Mouse (Mus musculus) v-Abl transformed pro-B cells (cell line): ENCODE measurements around the gene Dnah7b.
"Not testable (repeated sequence)": the region's sequence is repeated elsewhere in the genome, so short reads cannot be mapped to it uniquely, and the experiment has no call there.

Source experiments
- in situ Hi-C, 2 experiments: fragments of 400-800 bp; cut with MboI; formaldehyde crosslinking; loops; one replicate each; pipeline ENCODE4 v1.15.1; 2025; ENCODE audit not compliant: unreplicated experiment in 2 of 2

Dnah7b gene

DNA sequence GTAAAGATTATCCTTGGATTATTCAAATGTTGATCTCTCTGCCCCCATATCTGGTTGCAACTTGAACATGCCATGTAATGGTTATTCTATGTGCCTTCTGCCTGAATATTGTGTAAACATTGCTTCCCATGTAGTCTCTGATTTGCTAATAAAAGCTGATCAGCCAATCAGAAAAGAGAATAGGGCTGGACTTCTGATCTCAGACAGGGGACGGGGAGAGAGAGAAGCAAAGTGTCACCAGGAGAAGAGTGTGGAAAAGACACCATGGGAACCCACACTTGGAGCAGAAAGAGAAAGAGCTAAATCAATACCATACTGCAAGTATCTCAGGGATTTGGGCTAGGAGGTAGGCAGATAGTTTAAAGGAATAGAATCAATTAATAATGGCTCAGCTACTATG, at the start of gene Dnah7b:
Gene Dnah7b (plus strand): TSS at position 301 of the 400 bp plus-strand sequence.
- in situ Hi-C loops: no loop called here

DNA sequence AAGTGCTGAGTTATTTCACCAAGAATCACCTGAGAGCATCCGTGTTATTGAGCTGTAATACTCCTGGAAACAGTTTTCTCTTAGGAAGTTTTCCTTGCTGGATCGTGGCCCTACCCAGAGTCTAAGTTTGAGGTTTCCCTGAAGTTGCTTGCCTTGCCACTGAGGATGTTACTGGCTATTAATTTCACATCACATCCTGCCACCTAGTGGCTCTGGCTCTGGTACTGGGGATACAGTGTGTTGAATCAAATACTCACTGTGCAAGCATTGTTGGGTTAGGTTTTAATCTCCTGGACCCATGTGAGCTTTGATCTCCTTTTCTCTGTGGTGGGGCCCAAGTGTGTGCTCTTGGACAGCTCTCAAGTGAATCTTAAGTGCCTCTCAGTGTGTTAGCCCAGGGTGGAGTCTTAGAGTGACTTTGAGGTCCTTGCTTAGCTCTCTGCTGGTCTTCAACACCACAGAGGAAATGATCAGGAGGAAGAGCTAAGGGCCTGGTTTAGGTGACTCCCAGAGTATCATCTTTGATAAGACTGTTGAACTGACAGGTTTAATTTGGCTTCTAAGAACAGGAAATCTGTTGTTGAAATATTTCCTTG, 47.6 kb upstream of the Dnah7b start:
- in situ Hi-C loops: loop anchor here in 1 of 2 experiments (25.0 kb wide), 2 partner anchors 581 to 1281 kb away; no protein-coding TSS in a partner anchor

GRCm38 (mm10) chr1:46022262-46022661, 43.9 kb upstream of the Dnah7b start:
- in situ Hi-C loops: loop anchor here in 1 of 2 experiments (5.0 to 25.0 kb wide), 3 partner anchors 195 to 1285 kb away; no protein-coding TSS in a partner anchor

DNA sequence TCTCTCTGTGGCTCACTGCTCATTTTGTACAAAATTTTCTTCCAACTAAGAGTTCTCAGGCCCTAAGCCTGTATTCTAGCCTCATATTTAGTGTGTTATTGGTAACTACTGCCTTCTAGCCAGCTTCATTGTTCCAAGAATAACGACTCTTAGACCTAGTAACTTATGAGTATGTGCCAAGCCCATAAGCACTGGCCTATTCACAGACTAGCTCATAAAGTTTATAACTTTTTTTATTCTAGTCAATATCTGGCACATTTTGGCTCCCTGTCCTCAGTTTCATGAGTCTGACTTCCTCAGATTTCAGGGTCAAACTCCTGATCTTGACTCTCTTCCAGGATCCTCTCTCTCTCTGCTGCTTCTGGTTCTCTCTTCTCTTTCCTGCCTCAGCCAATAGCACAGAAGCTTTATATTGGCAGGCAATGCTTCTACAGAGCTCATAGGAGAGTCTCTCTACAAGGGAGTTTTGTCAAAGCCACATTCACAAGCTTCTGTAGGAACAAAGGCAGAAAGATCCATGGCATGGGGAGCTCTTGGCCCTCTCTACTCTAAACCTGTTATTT, 34.0 kb upstream of the Dnah7b start:
- in situ Hi-C loops: no loop called here

- in situ Hi-C loops: no loop called here
Observed at GRCm38 (mm10) chr1:46048188-46048587, 17.9 kb upstream of the Dnah7b start.

DNA sequence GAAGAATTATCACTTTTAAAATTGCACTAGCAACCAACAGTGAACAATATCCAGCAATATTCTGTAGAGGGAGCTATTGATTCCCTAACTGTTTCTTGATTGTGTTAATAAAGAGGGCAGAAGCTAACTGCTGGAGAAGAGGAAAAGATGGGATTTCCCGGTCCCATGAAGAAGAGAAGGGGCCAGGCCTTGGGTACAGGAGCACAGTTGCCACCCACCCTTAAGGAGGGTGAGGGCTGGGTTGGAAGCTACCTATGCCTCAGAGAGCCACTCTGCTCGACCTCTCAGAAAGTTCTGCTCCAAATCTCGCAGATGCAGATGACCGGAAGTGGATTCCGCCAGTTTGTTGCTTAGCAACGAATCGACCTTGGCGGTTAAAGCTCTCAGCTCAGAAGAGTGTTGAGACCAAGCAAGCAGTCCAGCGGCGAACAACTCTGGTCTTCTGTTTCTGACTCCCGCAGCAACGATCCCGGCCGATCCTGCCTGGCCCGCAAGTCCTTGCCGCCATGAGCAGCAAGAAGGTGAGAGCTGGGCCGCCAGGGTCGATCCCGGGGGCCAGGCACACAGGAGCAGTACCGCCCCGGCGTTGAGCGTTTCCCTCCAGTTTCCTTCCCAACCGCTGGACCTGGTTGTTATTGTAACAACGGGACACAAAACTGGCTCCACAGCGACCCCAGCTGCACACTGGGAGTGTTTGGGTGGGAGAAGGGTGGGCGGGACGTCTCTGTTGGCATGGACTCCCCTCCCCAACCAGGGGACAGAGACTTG, 553 bp downstream of the Dnah7b start:
- in situ Hi-C loops: no loop called here

DNA sequence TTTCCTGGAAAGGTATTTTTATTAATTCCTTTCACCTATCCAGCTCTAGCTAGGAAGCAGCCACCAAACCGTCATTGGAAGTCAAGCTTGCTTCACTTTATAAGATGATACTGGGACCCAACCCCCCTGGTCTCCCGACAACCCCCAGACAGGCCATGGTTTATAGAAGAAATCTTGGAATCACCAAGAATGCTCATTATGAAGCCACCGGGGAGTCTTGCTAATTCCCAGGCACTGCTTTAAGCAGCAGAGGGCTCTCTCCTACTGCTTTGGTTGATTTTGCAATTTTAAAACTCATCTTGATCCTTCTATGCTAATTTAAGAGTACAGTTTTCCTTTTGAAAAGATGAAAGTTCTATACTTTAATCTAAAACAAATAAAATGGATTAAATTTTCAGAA, 2.7 kb downstream of the Dnah7b start:
- in situ Hi-C loops: not testable (repeated sequence)

DNA sequence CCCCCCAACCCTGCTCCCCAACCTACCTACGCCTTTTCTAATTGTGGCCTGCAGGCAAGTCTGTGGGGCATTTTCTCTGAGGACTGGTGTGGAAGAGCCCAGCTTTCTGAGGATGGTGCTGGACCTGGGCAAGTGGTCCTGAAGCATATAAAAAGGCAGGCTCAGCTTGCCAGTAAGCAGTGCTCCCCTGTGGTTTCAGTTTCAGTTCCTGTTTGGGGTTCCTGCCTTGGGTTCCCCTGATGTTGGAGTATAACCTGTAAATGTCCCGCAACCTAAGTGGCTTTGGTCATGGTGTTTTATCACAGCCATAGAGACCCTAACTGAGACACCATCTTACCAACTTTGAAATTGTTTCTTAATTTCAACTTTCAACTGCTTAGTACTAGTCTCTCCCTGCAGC, 11.8 kb downstream of the Dnah7b start:
- in situ Hi-C loops: no loop called here

- in situ Hi-C loops: no loop called here
Observed at GRCm38 (mm10) chr1:46100484-46100883, 34.4 kb downstream of the Dnah7b start.

GRCm38 (mm10) chr1:46112606-46113005, 46.5 kb downstream of the Dnah7b start:
- in situ Hi-C loops: not testable (repeated sequence)

- in situ Hi-C loops: not testable (repeated sequence)
Observed at GRCm38 (mm10) chr1:46117179-46117578, 51.1 kb downstream of the Dnah7b start.

DNA sequence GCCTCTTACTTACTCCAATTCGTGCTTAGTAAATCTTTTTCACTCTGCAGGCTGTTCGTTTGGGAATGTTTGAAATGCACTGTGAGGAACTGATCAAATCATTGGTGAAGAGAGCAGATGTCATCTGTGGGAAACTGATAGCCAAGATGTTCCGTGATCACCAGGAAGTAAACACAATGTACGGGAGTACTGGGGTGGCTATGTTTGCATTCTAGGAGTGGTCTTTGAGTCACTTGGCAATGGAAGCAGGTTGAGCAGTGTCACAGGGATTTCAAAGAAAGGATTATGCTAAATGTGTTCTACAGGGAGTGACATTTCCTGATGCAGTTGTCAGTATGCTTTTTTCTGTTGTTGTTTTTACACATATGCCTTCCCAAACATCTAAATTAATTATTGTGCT, 61.9 kb downstream of the Dnah7b start:
- in situ Hi-C loops: no loop called here

- in situ Hi-C loops: not testable (repeated sequence)
Observed at GRCm38 (mm10) chr1:46196835-46197234, 130.7 kb downstream of the Dnah7b start.

DNA sequence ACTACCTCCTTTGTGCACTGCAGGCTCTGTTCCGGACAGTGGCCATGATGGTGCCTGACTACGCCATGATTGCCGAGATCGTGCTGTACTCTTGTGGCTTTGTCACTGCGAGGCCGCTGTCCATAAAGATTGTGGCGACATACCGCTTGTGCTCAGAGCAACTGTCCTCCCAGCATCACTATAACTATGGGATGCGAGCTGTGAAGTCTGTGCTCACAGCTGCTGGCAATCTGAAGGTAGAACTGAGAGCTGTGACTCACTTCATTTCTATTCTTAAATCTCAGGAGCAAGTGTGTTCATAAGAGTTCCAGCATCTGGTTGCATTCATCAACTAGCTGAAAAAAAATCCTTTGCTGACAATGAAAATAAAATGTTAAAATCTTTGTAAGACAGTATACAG, 135.1 kb downstream of the Dnah7b start:
- in situ Hi-C loops: not testable (repeated sequence)

GRCm38 (mm10) chr1:46210014-46210588, 144.0 kb downstream of the Dnah7b start:
- in situ Hi-C loops: not testable (repeated sequence)

- in situ Hi-C loops: not testable (repeated sequence)
Observed at GRCm38 (mm10) chr1:46222704-46223103, 156.6 kb downstream of the Dnah7b start.

- in situ Hi-C loops: not testable (repeated sequence)
Observed at GRCm38 (mm10) chr1:46226136-46226535, 160.0 kb downstream of the Dnah7b start.

DNA sequence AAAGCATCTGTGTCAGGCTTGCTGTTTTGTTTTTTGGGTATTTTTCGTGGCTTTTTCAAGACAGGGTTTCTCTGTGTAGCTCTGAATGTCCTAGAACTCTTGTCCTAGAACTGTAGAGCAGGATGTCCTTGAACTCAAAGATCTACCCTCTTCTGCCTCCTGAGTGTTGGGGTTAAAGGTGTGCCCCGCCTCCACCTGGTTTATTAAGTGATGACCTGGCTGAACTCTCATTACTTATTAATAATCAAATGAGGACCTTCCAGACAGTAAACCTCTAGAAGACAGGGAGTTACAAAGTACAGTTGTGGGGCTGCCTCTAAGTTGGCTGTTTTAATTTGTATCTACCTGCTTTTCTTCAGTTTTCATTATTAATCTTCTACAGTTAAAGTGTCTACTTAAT, 202.7 kb downstream of the Dnah7b start:
- in situ Hi-C loops: not testable (repeated sequence)

- in situ Hi-C loops: no loop called here
Observed at GRCm38 (mm10) chr1:46271927-46272326, 205.8 kb downstream of the Dnah7b start.

DNA sequence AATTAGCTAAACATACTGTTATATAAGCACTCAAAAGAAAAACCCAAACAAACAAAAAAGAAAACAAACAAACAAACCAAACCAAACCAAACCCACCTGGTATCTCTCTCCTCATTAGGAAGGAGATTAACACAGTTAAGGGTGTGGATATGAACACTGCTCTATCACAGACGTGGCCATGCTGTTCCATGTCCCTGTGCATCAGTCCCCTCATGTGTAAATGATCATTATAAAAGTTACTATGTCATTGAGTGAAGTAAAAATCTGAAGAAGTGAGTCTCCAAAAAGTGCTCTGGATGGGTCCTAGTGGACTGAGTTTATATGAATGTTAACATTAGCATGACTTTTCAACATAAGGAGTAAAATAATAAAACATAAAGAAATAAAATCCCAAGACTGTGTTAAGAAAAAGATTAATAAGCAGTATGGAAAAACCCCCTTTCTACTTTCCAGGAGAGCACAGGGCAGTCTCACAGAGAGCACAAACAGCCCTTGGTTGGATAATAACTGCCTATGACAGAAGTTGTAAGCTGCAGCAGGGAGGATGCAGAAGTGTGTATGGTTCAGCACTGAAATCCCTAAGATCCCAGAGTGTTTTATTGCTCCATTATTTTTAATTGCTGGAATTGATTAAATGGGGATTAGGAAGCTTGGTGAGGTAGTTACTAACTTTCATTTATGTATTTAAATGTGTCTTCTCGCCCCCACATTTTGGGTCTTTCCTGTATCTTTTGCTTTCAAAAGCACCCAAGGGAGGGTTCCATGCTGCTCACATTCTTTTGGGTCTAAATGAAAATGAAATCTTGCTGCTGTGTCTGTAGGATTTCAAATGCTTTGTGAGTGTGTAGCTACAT, 212.2 kb downstream of the Dnah7b start:
- in situ Hi-C loops: not testable (repeated sequence)
